Mouse (Mus musculus) stomach, embryonic 16.5 days (tissue): ENCODE results near the gene Cebpe. TPM values are rescaled to one million over a fixed set of nuclear protein-coding genes. Genes with fewer than 3 reads are reported as not detected.
A peak's percentile ranks its signal among the peaks of the same experiment; 100 is the strongest.

Source experiments
- ATAC-seq: fragments of 200-750 bp; cut with Nextera tagmentation; 2 replicates; pipeline ENCODE4 v1.8.0; 2017; ENCODE audit warnings: moderate number of reproducible peaks, moderate TSS enrichment; ENCODE audit not compliant: insufficient read depth, low FRiP score
- H3K27ac ChIP-seq: fragments of 300-500 bp; sonication (generic); 2 replicates; pipeline ENCODE4 v1.5.1; 2014; ENCODE audit warnings: low read length
- H3K27me3 ChIP-seq: fragments of 300-500 bp; sonication (generic); 2 replicates; pipeline ENCODE4 v1.6.1; 2014; ENCODE audit warnings: low read length, control low read depth, mixed read lengths; ENCODE audit not compliant: control insufficient read depth, insufficient read depth
- H3K36me3 ChIP-seq: fragments of 300-500 bp; sonication (generic); 2 replicates; pipeline ENCODE4 v1.6.1; 2014; ENCODE audit warnings: low read length; ENCODE audit not compliant: control insufficient read depth, insufficient read depth
- H3K4me1 ChIP-seq: fragments of 300-500 bp; sonication (generic); 2 replicates; pipeline ENCODE4 v1.6.1; 2014; ENCODE audit warnings: low read length, control low read depth, mixed read lengths; ENCODE audit not compliant: control insufficient read depth, insufficient read depth
- H3K4me2 ChIP-seq: fragments of 300-500 bp; sonication (generic); 2 replicates; pipeline ENCODE4 v1.6.1; 2014; ENCODE audit warnings: low read depth, low read length, mixed read lengths
- H3K4me3 ChIP-seq: fragments of 300-500 bp; sonication (generic); replicated peaks from 2 replicates; pipeline ENCODE4 v1.5.1; 2014; ENCODE audit warnings: mild to moderate bottlenecking, low read length
- H3K9ac ChIP-seq: fragments of 300-500 bp; sonication (generic); 2 replicates; pipeline ENCODE4 v1.6.1; 2014; ENCODE audit warnings: low read length
- H3K9me3 ChIP-seq: fragments of 300-500 bp; sonication (generic); replicated peaks from 2 replicates; pipeline ENCODE4 v1.6.1; 2016; ENCODE audit warnings: low read length, control low read depth; ENCODE audit not compliant: control insufficient read depth
- WGBS: fragments of 180-500 bp; shearing (Covaris S2); extraction: QIAGEN DNeasy Blood & Tissue Kit; methylation state at CpG from one replicate; pipeline ENCODE4 v1.1.7; 2014; 5-methylcytosine and 5-hydroxymethylcytosine counted together
- polyA plus RNA-seq: library from polyadenylated mRNA; unstranded; fragments of >200 nt; fragmentation: Nextera tagmentation; extraction: Ambion mirVana; gene quantifications from 2 replicates; pipeline ENCODE4 v1.2.1, GENCODE M21; 2015

Gene Cebpe
- 0.88 and 1.2 TPM in 2 replicates for polyA plus RNA-seq

- no peak within 1 kb of the TSS for H3K4me3 ChIP-seq
- WGBS = 81% methylated on average over 7 of the region's 7 CpGs
- no peak for ATAC-seq
Observed at GRCm38 (mm10) chr14:54712074-54712473, at the start of gene Cebpe. TSS of gene Cebpe (minus strand) at chr14:54712174.

GRCm38 (mm10) chr14:54756382-54756781, 44.4 kb upstream of the Cebpe start:
- Histone ChIP-seq H3K27me3 (no peaks in the 10 kb centered on the region), H3K9me3 (no peaks in the 10 kb centered on the region), H3K4me3 (no peak overlapping the region), H3K9ac (no peak overlapping the region), H3K36me3 (no peaks in the 10 kb centered on the region), H3K4me2 (no peak overlapping the region), H3K4me1 (peaks cover 10% of the 10 kb centered on the region; the same call in 1 of the 2 replicates), H3K27ac (0 out of 2 replicates have a peak overlapping the region, but pooled peaks have one; percentile 11)
- no peak for ATAC-seq
- 61% methylated on average over 6 of the region's 6 CpGs for WGBS

More at GRCm38 (mm10) chr14:54712074-54712473, at the start of gene Cebpe:
- no peaks in the 10 kb centered on the region for H3K4me1 ChIP-seq
- H3K9ac ChIP-seq = no peak within 1 kb of the TSS
- H3K9me3 ChIP-seq = no peaks in the 10 kb centered on the region
- no peak within 1 kb of the TSS for H3K4me2 ChIP-seq
- H3K27me3 ChIP-seq = no peaks in the 10 kb centered on the region
- H3K36me3 ChIP-seq = no peaks in the 10 kb centered on the region
- H3K27ac ChIP-seq = no peak within 1 kb of the TSS

DNA sequence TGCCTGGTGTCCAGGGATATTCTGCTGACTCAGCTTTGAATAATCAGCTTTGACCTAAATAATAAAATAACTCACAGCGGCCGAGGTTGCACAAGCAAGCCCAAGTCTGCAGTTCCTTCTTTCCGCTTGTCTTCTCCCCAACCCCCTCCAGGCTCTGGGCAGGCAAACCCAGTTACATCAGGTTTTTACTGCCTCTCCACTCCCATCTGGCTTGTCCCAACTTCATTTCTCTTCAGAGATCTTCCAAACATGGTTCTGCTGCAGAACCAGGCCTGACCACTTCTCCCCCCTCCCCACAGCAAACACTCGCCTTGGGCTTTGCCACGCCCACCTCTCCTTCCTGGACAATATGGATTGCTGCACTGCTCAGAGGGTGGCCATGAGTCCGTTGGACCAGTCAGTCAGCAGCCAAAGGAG, 42.6 kb upstream of the Cebpe start:
- 17% methylated on average over 6 of the region's 6 CpGs for WGBS
- Histone ChIP-seq H3K27ac (peak overlapping the region; percentile 31), H3K36me3 (no peaks in the 10 kb centered on the region), H3K4me2 (peak overlapping the region; percentile 27), H3K9ac (no peak overlapping the region), H3K4me3 (0 out of 2 replicates have a peak overlapping the region, but pooled peaks have one; percentile 2), H3K9me3 (no peaks in the 10 kb centered on the region), H3K4me1 (peaks cover 10% of the 10 kb centered on the region; the same call in 1 of the 2 replicates), H3K27me3 (no peaks in the 10 kb centered on the region)
- ATAC-seq = peak; percentile 86

DNA sequence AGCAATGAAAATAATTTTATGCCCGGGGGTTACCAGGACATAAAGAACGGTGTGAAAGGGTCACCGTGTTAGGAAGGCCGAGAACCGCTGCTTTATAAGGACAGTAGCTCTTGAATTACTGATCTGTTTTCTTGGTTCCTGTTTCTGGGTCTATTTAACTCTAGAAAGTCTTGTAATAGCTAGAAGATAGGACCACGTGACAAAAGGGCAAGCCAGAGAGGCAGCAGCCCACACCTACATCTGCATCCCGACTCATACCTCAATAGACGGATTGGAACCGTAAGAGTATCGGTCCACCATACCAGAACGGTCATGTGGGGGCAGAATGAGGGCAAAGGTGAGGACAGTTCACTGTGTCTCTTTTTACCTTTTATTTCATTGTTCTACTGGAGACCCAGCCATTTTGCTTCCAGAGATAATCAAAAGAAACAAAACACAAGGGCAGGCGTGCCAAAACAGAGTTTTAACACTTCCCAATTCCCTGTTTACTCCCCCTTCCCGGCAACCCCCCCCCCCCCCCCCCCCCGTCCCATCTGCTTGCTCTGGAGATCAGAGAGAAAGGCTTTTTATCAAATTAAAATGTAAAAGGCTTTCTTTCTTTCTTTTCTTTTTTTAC, 42.1 kb upstream of the Cebpe start:
- H3K4me2 ChIP-seq = peak overlapping the region; percentile 27
- 0 out of 2 replicates have a peak overlapping the region, but pooled peaks have one; percentile 2 for H3K4me3 ChIP-seq
- H3K9me3 ChIP-seq = no peaks in the 10 kb centered on the region
- no peaks in the 10 kb centered on the region for H3K36me3 ChIP-seq
- no peaks in the 10 kb centered on the region for H3K27me3 ChIP-seq
- H3K4me1 ChIP-seq = peaks cover 10% of the 10 kb centered on the region; the same call in 1 of the 2 replicates
- no peak for ATAC-seq
- 68% methylated on average over 14 of the region's 14 CpGs for WGBS
- H3K9ac ChIP-seq = no peak overlapping the region
- H3K27ac ChIP-seq = no peak overlapping the region

- no peak overlapping the region for H3K9ac ChIP-seq
- peaks cover 10% of the 10 kb centered on the region; the same call in 1 of the 2 replicates for H3K4me1 ChIP-seq
- H3K4me2 ChIP-seq = no peak overlapping the region
- H3K27ac ChIP-seq = no peak overlapping the region
- 74% methylated on average over 6 of the region's 6 CpGs for WGBS
- no peaks in the 10 kb centered on the region for H3K36me3 ChIP-seq
- no peak overlapping the region for H3K4me3 ChIP-seq
- no peaks in the 10 kb centered on the region for H3K27me3 ChIP-seq
- no peak for ATAC-seq
- H3K9me3 ChIP-seq = no peaks in the 10 kb centered on the region
Observed at GRCm38 (mm10) chr14:54752938-54753337, 41.0 kb upstream of the Cebpe start.

GRCm38 (mm10) chr14:54751768-54752167, 39.8 kb upstream of the Cebpe start:
- Histone ChIP-seq H3K27me3 (no peaks in the 10 kb centered on the region), H3K4me1 (peaks cover 10% of the 10 kb centered on the region; the same call in 1 of the 2 replicates), H3K27ac (no peak overlapping the region), H3K36me3 (no peaks in the 10 kb centered on the region), H3K4me3 (no peak overlapping the region), H3K9ac (no peak overlapping the region), H3K4me2 (no peak overlapping the region), H3K9me3 (no peaks in the 10 kb centered on the region)
- WGBS = 77% methylated on average over 1 of the region's 1 CpGs
- no peak for ATAC-seq

DNA sequence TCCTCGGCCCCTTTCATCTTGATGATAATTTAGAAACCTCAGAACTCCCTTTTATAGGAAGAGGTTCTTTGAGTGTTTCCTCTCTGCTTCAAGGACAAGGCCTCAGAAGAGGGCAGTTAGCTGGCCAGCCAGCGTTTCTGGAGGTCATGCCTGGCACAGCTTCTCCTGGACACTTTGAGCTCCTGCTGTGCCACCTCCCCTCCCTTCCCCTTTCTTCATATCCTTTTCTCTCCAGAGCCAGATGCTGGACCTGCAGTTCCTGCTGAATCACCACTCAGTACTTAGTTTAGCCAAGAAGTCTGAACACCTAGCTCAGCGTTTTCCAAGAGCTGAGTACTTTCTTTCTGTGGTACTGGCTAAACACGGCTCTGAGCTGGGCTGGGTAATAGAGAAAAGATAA, 37.3 kb upstream of the Cebpe start:
- Histone ChIP-seq H3K9ac (no peak overlapping the region), H3K36me3 (no peaks in the 10 kb centered on the region), H3K4me2 (no peak overlapping the region), H3K9me3 (no peaks in the 10 kb centered on the region), H3K4me1 (peaks cover 5% of the 10 kb centered on the region; the same call in 1 of the 2 replicates), H3K4me3 (no peak overlapping the region), H3K27ac (no peak overlapping the region), H3K27me3 (no peaks in the 10 kb centered on the region)
- ATAC-seq = no peak
- 68% methylated on average over 4 of the region's 4 CpGs for WGBS

GRCm38 (mm10) chr14:54747942-54748917, 36.3 kb upstream of the Cebpe start:
- no peaks in the 10 kb centered on the region for H3K36me3 ChIP-seq
- no peak overlapping the region for H3K27ac ChIP-seq
- 0 out of 2 replicates have a peak, but pooled peaks cover under 1% of the 10 kb centered on the region for H3K4me1 ChIP-seq
- no peak overlapping the region for H3K4me2 ChIP-seq
- no peak overlapping the region for H3K4me3 ChIP-seq
- H3K27me3 ChIP-seq = no peaks in the 10 kb centered on the region
- no peaks in the 10 kb centered on the region for H3K9me3 ChIP-seq
- no peak for ATAC-seq
- WGBS = 68% methylated on average over 16 of the region's 16 CpGs
- no peak overlapping the region for H3K9ac ChIP-seq

DNA sequence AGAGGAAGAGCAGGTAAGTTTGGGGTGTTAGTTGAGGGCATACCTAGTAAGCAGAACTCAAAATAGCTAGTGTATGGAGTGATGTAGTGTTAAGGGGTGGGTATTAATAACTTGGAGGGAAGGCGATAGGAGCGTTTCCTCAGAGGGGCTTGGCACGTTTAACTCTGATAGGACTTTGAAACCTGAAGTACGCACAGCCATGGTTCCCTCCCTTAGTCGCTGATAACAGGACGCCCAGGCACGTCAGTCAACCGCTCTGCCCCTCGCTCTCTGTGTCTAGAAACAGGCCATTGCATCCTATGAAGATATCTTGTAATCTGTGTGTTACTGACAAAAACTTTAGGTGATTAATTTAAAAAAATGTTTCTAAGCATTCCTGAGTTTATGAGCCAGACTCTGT, 34.1 kb upstream of the Cebpe start:
- no peak for ATAC-seq
- Histone ChIP-seq H3K4me3 (no peak overlapping the region), H3K36me3 (no peaks in the 10 kb centered on the region), H3K9ac (no peak overlapping the region), H3K4me1 (no peaks in the 10 kb centered on the region), H3K27me3 (no peaks in the 10 kb centered on the region), H3K27ac (no peak overlapping the region), H3K4me2 (no peak overlapping the region), H3K9me3 (no peaks in the 10 kb centered on the region)
- 68% methylated on average over 9 of the region's 9 CpGs for WGBS
